ENCODE assay signal across 22 mouse cellular contexts in genomic region chr14:25838411-25838810, GRCm38 (mm10). TPM values are rescaled to one million over a fixed set of nuclear protein-coding genes. Genes with fewer than 3 reads are reported as not detected.
DNase-seq lines count a peak whose midpoint lies in the region; ATAC-seq and TF ChIP-seq lines count a peak whose summit lies in the region.
"Had no signal": no experiment of that assay in that cellular context is flagged by ENCODE, and none has a peak within 500 bp of the region (broad histone marks: within the 10 kb centered on the region; RNA-seq: fewer than 3 reads in every experiment).

No protein-coding gene starts in this region.

- H3K9ac ChIP-seq in forebrain, embryonic 14.5 days (ENCODE audit: low read length): no peak overlapping the region
- no peak overlapping the region for H3K9ac ChIP-seq in forebrain, embryonic 16.5 days (replicated peaks; ENCODE audit: low read depth, low read length)
- no peak overlapping the region for H3K9ac ChIP-seq in limb, embryonic 14.5 days (ENCODE audit: low read depth, low read length, severe bottlenecking)
- H3K9ac ChIP-seq in midbrain, embryonic 14.5 days (replicated peaks; ENCODE audit: low read length): no peak overlapping the region
- H3K9ac ChIP-seq: embryonic facial prominence, embryonic 12.5 days; forebrain, embryonic 13.5 days; heart, embryonic 15.5 days; hindbrain, embryonic 13.5 days had no signal

- H3K27me3 ChIP-seq in forebrain, embryonic 14.5 days (replicated peaks; ENCODE audit: control insufficient read depth, insufficient read depth, low read length): peaks cover 22% of the 10 kb centered on the region
- H3K27me3 ChIP-seq in forebrain, embryonic 16.5 days (replicated peaks; ENCODE audit: control insufficient read depth, insufficient read depth, low read length): peaks cover 15% of the 10 kb centered on the region
- H3K27me3 ChIP-seq in limb, embryonic 14.5 days (ENCODE audit: control insufficient read depth, insufficient read depth, low read length): peaks cover 10% of the 10 kb centered on the region
- peaks cover 31% of the 10 kb centered on the region for H3K27me3 ChIP-seq in limb, embryonic 10.5 days (ENCODE audit: low read depth, poor library complexity, severe bottlenecking)
- H3K27me3 ChIP-seq in midbrain, embryonic 14.5 days (ENCODE audit: control insufficient read depth, insufficient read depth, low read length): peaks cover 27% of the 10 kb centered on the region
- peaks cover 39% of the 10 kb centered on the region for H3K27me3 ChIP-seq in midbrain, embryonic 10.5 days (ENCODE audit: low read depth, poor library complexity, severe bottlenecking)
- H3K27me3 ChIP-seq: heart, embryonic 15.5 days; Patski had no signal

- no peak for ATAC-seq in forebrain, embryonic 14.5 days
- ATAC-seq in forebrain, embryonic 16.5 days: no peak
- no peak for ATAC-seq in limb, embryonic 14.5 days (ENCODE audit: low FRiP score, low read depth)
- ATAC-seq in midbrain, embryonic 14.5 days (ENCODE audit: low FRiP score, low TSS enrichment): no peak
- ATAC-seq: activated CD4-positive, CD25-positive, alpha-beta regulatory T cell, adult 4 months; forebrain, embryonic 13.5 days; hindbrain, postnatal 0 days; Patski had no signal

- H3K4me1 ChIP-seq in forebrain, embryonic 14.5 days (ENCODE audit: control insufficient read depth, insufficient read depth, low read length): peaks cover 8% of the 10 kb centered on the region; the same call in 1 of the 2 replicates
- H3K4me1 ChIP-seq in forebrain, embryonic 16.5 days (replicated peaks; ENCODE audit: control insufficient read depth, insufficient read depth, low read length): peaks cover 14% of the 10 kb centered on the region
- no peaks in the 10 kb centered on the region; the same call in 1 of the 2 replicates for H3K4me1 ChIP-seq in limb, embryonic 14.5 days (ENCODE audit: control insufficient read depth, insufficient read depth, low read length)
- H3K4me1 ChIP-seq in limb, embryonic 10.5 days: peaks cover 15% of the 10 kb centered on the region
- H3K4me1 ChIP-seq in midbrain, embryonic 14.5 days (ENCODE audit: control insufficient read depth, insufficient read depth, low read length): peaks cover 11% of the 10 kb centered on the region; the same call in 1 of the 2 replicates
- peaks cover 26% of the 10 kb centered on the region for H3K4me1 ChIP-seq in midbrain, embryonic 10.5 days

- no peaks in the 10 kb centered on the region for H3K36me3 ChIP-seq in forebrain, embryonic 14.5 days (ENCODE audit: control insufficient read depth, insufficient read depth, low read length)
- H3K36me3 ChIP-seq in forebrain, embryonic 16.5 days (ENCODE audit: control insufficient read depth, insufficient read depth): no peaks in the 10 kb centered on the region
- no peaks in the 10 kb centered on the region for H3K36me3 ChIP-seq in limb, embryonic 14.5 days (ENCODE audit: control insufficient read depth, insufficient read depth, low read length)
- no peaks in the 10 kb centered on the region for H3K36me3 ChIP-seq in limb, embryonic 10.5 days
- no peaks in the 10 kb centered on the region for H3K36me3 ChIP-seq in midbrain, embryonic 14.5 days (ENCODE audit: control insufficient read depth, insufficient read depth, low read length)
- no peaks in the 10 kb centered on the region for H3K36me3 ChIP-seq in midbrain, embryonic 10.5 days
- H3K36me3 ChIP-seq: embryonic facial prominence, embryonic 12.5 days; heart, embryonic 15.5 days; hindbrain, embryonic 13.5 days had no signal

- no peak for TF ChIP-seq POLR2A in limb, embryonic 14.5 days (IDR thresholded peaks at IDR 0.05; ENCODE audit: borderline replicate concordance, extremely low read depth, insufficient read depth, insufficient read length)

- peak; percentile 17 for DNase-seq in forebrain, embryonic 14.5 days (ENCODE audit: low spot score)
- peak; percentile 42 for DNase-seq in limb, embryonic 14.5 days (ENCODE audit: low spot score)
- no peak for DNase-seq in limb, embryonic 10.5 days (ENCODE audit: low spot score)
- DNase-seq in midbrain, embryonic 14.5 days: peak; percentile 22
- no peak for DNase-seq in midbrain, embryonic 10.5 days (ENCODE audit: low spot score)
- no peak for DNase-seq in gastrocnemius, adult 18-20 months (ENCODE audit: low spot score)
- DNase-seq: adrenal gland, postnatal 14 days; cerebellum, adult 2 months; cerebellum, postnatal 10 days; embryo, embryonic 11 days; gastrocnemius, postnatal 14 days; heart, adult 2 months; heart, postnatal 14 days had no signal

- H3K4me2 ChIP-seq in forebrain, embryonic 14.5 days (ENCODE audit: low read length): no peak overlapping the region
- H3K4me2 ChIP-seq in forebrain, embryonic 16.5 days (ENCODE audit: low read length): no peak overlapping the region
- no peak overlapping the region for H3K4me2 ChIP-seq in limb, embryonic 14.5 days (replicated peaks; ENCODE audit: low read depth, low read length, severe bottlenecking)
- H3K4me2 ChIP-seq in midbrain, embryonic 14.5 days (ENCODE audit: low read length): no peak overlapping the region
- H3K4me2 ChIP-seq: embryonic facial prominence, embryonic 12.5 days; forebrain, embryonic 13.5 days; heart, embryonic 11.5 days; heart, embryonic 15.5 days; hindbrain, embryonic 13.5 days had no signal

- H3K9me3 ChIP-seq in forebrain, embryonic 14.5 days (replicated peaks; ENCODE audit: control insufficient read depth, low read length): no peaks in the 10 kb centered on the region
- H3K9me3 ChIP-seq in forebrain, embryonic 16.5 days (ENCODE audit: control insufficient read depth, low read length): no peaks in the 10 kb centered on the region
- no peaks in the 10 kb centered on the region for H3K9me3 ChIP-seq in limb, embryonic 14.5 days (ENCODE audit: control insufficient read depth, low read length)
- no peaks in the 10 kb centered on the region for H3K9me3 ChIP-seq in limb, embryonic 10.5 days (replicated peaks)
- no peaks in the 10 kb centered on the region for H3K9me3 ChIP-seq in midbrain, embryonic 14.5 days (ENCODE audit: control insufficient read depth, low read length)
- H3K9me3 ChIP-seq in midbrain, embryonic 10.5 days (replicated peaks): no peaks in the 10 kb centered on the region
- H3K9me3 ChIP-seq: embryonic facial prominence, embryonic 12.5 days; forebrain, embryonic 13.5 days; heart, embryonic 15.5 days; hindbrain, embryonic 13.5 days had no signal

- WGBS in forebrain, embryonic 14.5 days: 51% methylated on average over 8 of the region's 8 CpGs
- WGBS in forebrain, embryonic 16.5 days: 49% methylated on average over 8 of the region's 8 CpGs
- WGBS in limb, embryonic 14.5 days: 80% methylated on average over 8 of the region's 8 CpGs
- 83% methylated on average over 8 of the region's 8 CpGs for WGBS in limb, embryonic 10.5 days
- WGBS in midbrain, embryonic 14.5 days: 39% methylated on average over 8 of the region's 8 CpGs
- WGBS in midbrain, embryonic 10.5 days: 62% methylated on average over 8 of the region's 8 CpGs

- H3K4me3 ChIP-seq in forebrain, embryonic 14.5 days (ENCODE audit: low read depth, low read length): no peak overlapping the region
- no peak overlapping the region for H3K4me3 ChIP-seq in forebrain, embryonic 16.5 days (replicated peaks; ENCODE audit: low read length)
- no peak overlapping the region for H3K4me3 ChIP-seq in limb, embryonic 14.5 days (replicated peaks; ENCODE audit: low read length)
- no peak overlapping the region for H3K4me3 ChIP-seq in limb, embryonic 10.5 days
- no peak overlapping the region for H3K4me3 ChIP-seq in midbrain, embryonic 14.5 days (replicated peaks; ENCODE audit: low read depth, low read length)
- no peak overlapping the region for H3K4me3 ChIP-seq in midbrain, embryonic 10.5 days
- H3K4me3 ChIP-seq: embryonic facial prominence, embryonic 12.5 days; forebrain, embryonic 13.5 days; heart, adult 2 months; heart, embryonic 15.5 days; hindbrain, embryonic 13.5 days had no signal

- no peak overlapping the region for H3K27ac ChIP-seq in forebrain, embryonic 14.5 days (ENCODE audit: low read depth, low read length)
- H3K27ac ChIP-seq in forebrain, embryonic 16.5 days (ENCODE audit: low read length): no peak overlapping the region
- no peak overlapping the region for H3K27ac ChIP-seq in limb, embryonic 14.5 days (replicated peaks; ENCODE audit: low read depth, low read length)
- H3K27ac ChIP-seq in limb, embryonic 10.5 days: no peak overlapping the region
- H3K27ac ChIP-seq in midbrain, embryonic 14.5 days (replicated peaks; ENCODE audit: low read depth, low read length): no peak overlapping the region
- no peak overlapping the region for H3K27ac ChIP-seq in midbrain, embryonic 10.5 days (replicated peaks)
- H3K27ac ChIP-seq: embryonic facial prominence, embryonic 12.5 days; forebrain, embryonic 13.5 days; heart, adult 2 months; heart, embryonic 15.5 days; hindbrain, embryonic 13.5 days; hindbrain, postnatal 0 days had no signal

RNA-seq across cellular contexts. Expression of gene Anxa11, which starts 3.5 kb away (rescaled TPM):
- 2.3 and 3.1 TPM in 2 replicates for polyA plus RNA-seq in forebrain, embryonic 14.5 days (2014; fragmentation: Nextera tagmentation; extraction: Ambion mirVana)
- 2.0 and 2.6 TPM in 2 replicates for polyA plus RNA-seq in forebrain, embryonic 16.5 days (2015; fragmentation: Nextera tagmentation; extraction: Ambion mirVana)
- 20.3 and 22.4 TPM in 2 replicates for polyA plus RNA-seq in limb, embryonic 14.5 days (2012; rRNA removed)
- 18.7 and 20.5 TPM in 2 replicates for polyA plus RNA-seq in limb, embryonic 14.5 days (2014; fragmentation: Nextera tagmentation; extraction: Ambion mirVana)
- 3.7 and 6.4 TPM in 2 replicates for polyA plus RNA-seq in limb, embryonic 10.5 days (2016; fragmentation: Nextera tagmentation; extraction: Ambion mirVana)
- polyA plus RNA-seq in midbrain, embryonic 14.5 days (2014; fragmentation: Nextera tagmentation; extraction: Ambion mirVana): 0.42 and 2.4 TPM in 2 replicates
- polyA plus RNA-seq in midbrain, embryonic 10.5 days (2016; fragmentation: Nextera tagmentation; extraction: Ambion mirVana): 3.3 and 3.9 TPM in 2 replicates
- total RNA-seq in gastrocnemius, adult 18-20 months (2021): 100 to 1,000 TPM; 100 to 102 TPM

Comparison
In these comparisons a context has a peak if more than half of its experiments do, and no peak if none do; other contexts are left out.
1. DNase-seq: peak in forebrain, embryonic 14.5 days (single experiment), limb, embryonic 14.5 days (single experiment) and midbrain, embryonic 14.5 days (single experiment); none in limb, embryonic 10.5 days (single experiment), midbrain, embryonic 10.5 days (single experiment) and gastrocnemius, adult 18-20 months (single experiment).